Mouse (Mus musculus) heart, adult 2 months (tissue): ENCODE data around the gene Neurod6.

Experiments
- CTCF ChIP-seq: fragments of 200-600 bp; IDR thresholded peaks from 2 replicates; pipeline ENCODE4 v1.8.1; 2022; ENCODE audit warnings: antibody characterized with exemption, mild to moderate bottlenecking, moderate library complexity
- EP300 ChIP-seq: fragments of 200-500 bp; IDR thresholded peaks from 2 replicates; pipeline ENCODE4 v1.6.1; 2011; ENCODE audit warnings: low read depth, low read length, control low read depth; ENCODE audit not compliant: insufficient read depth
- POLR2A ChIP-seq: fragments of 200-500 bp; IDR thresholded peaks from 2 replicates; pipeline ENCODE4 v1.6.1; 2011; ENCODE audit warnings: mild to moderate bottlenecking, low read depth, low read length, control low read depth; ENCODE audit not compliant: insufficient read depth

DNA sequence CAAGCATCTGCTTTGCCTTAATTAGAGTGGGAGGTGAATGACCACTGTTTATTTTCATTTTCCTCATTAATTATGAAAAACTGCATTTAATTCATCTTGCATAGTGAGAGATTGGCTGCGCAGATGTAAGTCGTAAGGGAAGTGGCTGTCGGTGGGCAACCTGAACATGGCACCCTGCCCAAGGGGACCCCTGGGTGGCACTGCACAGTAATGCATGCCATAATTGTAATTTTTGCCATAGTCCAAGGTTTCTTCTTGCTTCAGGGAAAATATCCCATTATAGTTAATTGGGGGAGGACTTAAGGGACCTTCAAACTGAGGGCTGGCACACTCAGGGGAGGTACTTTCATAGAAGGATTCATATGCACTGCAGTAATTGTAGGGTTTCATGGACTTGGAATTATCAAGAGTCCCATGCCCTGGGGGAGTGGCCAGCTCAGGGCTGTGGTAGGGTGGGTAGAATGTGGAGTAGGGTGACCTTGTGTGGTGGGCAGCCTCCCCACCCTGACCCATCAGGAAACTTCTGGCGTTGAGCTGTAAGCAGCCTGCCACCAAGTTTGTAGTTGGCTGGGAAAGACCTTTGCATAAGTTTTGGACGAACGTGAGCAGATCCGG is 2.4 kb downstream of the Neurod6 start:
- TF ChIP-seq CTCF (no peak), EP300 (no peak), POLR2A (no peak)
